Mouse (Mus musculus) heart, adult 2 months (tissue): ENCODE measurements around the gene Pkd1l1.

ENCODE experiments used
- CTCF ChIP-seq: fragments of 200-600 bp; IDR thresholded peaks from 2 replicates; pipeline ENCODE4 v1.8.1; 2022; ENCODE audit warnings: antibody characterized with exemption, mild to moderate bottlenecking, moderate library complexity
- EP300 ChIP-seq: fragments of 200-500 bp; IDR thresholded peaks from 2 replicates; pipeline ENCODE4 v1.6.1; 2011; ENCODE audit warnings: low read depth, low read length, control low read depth; ENCODE audit not compliant: insufficient read depth
- POLR2A ChIP-seq: fragments of 200-500 bp; IDR thresholded peaks from 2 replicates; pipeline ENCODE4 v1.6.1; 2011; ENCODE audit warnings: mild to moderate bottlenecking, low read depth, low read length, control low read depth; ENCODE audit not compliant: insufficient read depth

DNA sequence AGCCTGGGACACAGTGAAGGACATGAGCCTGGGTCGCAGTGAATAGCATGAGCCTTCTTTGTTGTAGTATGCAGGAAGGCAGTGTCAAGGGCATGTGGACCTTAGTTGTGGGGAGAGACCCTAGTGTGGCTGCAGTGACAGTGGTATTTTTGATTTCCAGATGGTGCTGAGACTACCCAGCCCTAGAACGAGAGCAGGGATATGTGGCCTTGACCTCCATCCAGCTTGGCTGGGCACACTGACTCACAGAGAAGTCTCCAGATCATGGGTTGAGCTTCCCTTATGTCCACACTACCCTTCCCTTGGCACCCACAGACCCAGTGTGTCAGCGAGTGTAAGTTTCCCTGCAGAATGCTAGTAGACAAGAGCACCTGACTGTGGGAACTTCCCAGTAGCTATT lies 178.0 kb downstream of the Pkd1l1 start:
- no peak for TF ChIP-seq EP300
- no peak for TF ChIP-seq CTCF
- TF ChIP-seq POLR2A: no peak
